Comparison of ENCODE assay signal across 8 mouse cellular contexts in the genomic region with DNA sequence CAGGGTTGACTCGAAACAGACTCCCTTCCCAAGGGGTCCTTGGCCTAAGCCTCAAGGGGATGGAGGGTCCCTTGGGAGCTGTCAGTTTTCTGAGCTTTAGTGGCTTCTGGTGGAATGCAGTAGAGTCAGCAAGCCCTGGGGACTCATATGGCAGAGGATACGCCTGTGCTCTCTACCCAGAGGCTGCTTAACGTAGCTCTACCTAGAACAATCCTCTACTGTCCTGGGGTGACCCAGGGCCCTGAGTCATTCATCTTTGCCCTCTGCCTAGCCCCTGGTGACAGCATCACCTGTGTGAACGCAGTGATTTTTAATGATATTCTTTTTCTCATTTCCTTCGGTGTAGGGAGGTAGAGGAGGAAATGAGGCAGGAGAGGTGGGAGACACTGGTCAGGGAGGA. TPM values are rescaled to one million over a fixed set of nuclear protein-coding genes. Genes with fewer than 3 reads are reported as not detected.
A peak's percentile ranks its signal among the peaks of the same experiment; 100 is the strongest.
DNase-seq lines count a peak whose midpoint lies in the region; ATAC-seq and TF ChIP-seq lines count a peak whose summit lies in the region.

No protein-coding gene starts in this region.

- 0 out of 2 replicates have a peak, but pooled peaks cover 3% of the 10 kb centered on the region for H3K27me3 ChIP-seq in heart, embryonic 12.5 days (replicated peaks)
- H3K27me3 ChIP-seq in embryonic facial prominence, embryonic 12.5 days: no peaks in the 10 kb centered on the region
- H3K27me3 ChIP-seq in hindbrain, postnatal 0 days (ENCODE audit: insufficient read depth, low read length): no peaks in the 10 kb centered on the region
- no peaks in the 10 kb centered on the region for H3K27me3 ChIP-seq in myocyte (ENCODE audit: control insufficient read depth, insufficient read depth, insufficient read length)

- H3K4me2 ChIP-seq in heart, embryonic 12.5 days: peak overlapping the region; percentile 85
- peak overlapping the region; percentile 84 for H3K4me2 ChIP-seq in embryonic facial prominence, embryonic 12.5 days (replicated peaks)
- peak overlapping the region; percentile 90 for H3K4me2 ChIP-seq in hindbrain, postnatal 0 days (ENCODE audit: low read depth, low read length)
- H3K4me2 ChIP-seq in myocyte (ENCODE audit: low read depth): no peak overlapping the region

- H3K79me2 ChIP-seq in myocyte (ENCODE audit: control insufficient read depth, insufficient read depth): no peaks in the 10 kb centered on the region

- H3K9me3 ChIP-seq in heart, embryonic 12.5 days (replicated peaks): no peaks in the 10 kb centered on the region
- H3K9me3 ChIP-seq in embryonic facial prominence, embryonic 12.5 days: no peaks in the 10 kb centered on the region
- H3K9me3 ChIP-seq in hindbrain, postnatal 0 days (ENCODE audit: low read length): no peaks in the 10 kb centered on the region

- no peaks in the 10 kb centered on the region for H3K36me3 ChIP-seq in heart, embryonic 12.5 days
- no peaks in the 10 kb centered on the region for H3K36me3 ChIP-seq in embryonic facial prominence, embryonic 12.5 days
- H3K36me3 ChIP-seq in hindbrain, postnatal 0 days (ENCODE audit: insufficient read depth, low read length): no peaks in the 10 kb centered on the region
- no peaks in the 10 kb centered on the region for H3K36me3 ChIP-seq in myocyte (ENCODE audit: control insufficient read depth, insufficient read depth)

- no peak overlapping the region for H3ac ChIP-seq in myocyte (ENCODE audit: control insufficient read depth, insufficient read length)

- no peak for DNase-seq in heart, postnatal 10 days
- no peak for DNase-seq in hindbrain, postnatal 0 days (ENCODE audit: low spot score)
- DNase-seq in thymus, postnatal 10 days (ENCODE audit: low spot score in 2 of 2): no peak
- DNase-seq in kidney, postnatal 10 days: no peak
- no peak for DNase-seq in urinary bladder, adult 2 months (ENCODE audit: low spot score)

- H3K4me1 ChIP-seq in heart, embryonic 12.5 days (replicated peaks): peaks cover 40% of the 10 kb centered on the region
- H3K4me1 ChIP-seq in embryonic facial prominence, embryonic 12.5 days: peaks cover 38% of the 10 kb centered on the region
- peaks cover 15% of the 10 kb centered on the region for H3K4me1 ChIP-seq in hindbrain, postnatal 0 days (ENCODE audit: insufficient read depth, low read length)

- intact Hi-C loops in heart, postnatal 10 days (cut with DNase I): loop anchor here (2.0 to 5.0 kb wide), 3 partner anchors 29 to 65 kb away; a partner anchor contains a TSS

- no peak for ATAC-seq in heart, embryonic 12.5 days (ENCODE audit: insufficient number of reproducible peaks, low FRiP score)
- no peak for ATAC-seq in embryonic facial prominence, embryonic 12.5 days (ENCODE audit: insufficient number of reproducible peaks, insufficient read depth, low FRiP score, low TSS enrichment)
- ATAC-seq in hindbrain, postnatal 0 days: peak; percentile 9; the same call in 1 of the 2 replicates

- TF ChIP-seq CTCF in hindbrain, postnatal 0 days (IDR thresholded peaks at IDR 0.05; ENCODE audit: low read depth): no peak

- H3K27ac ChIP-seq in heart, embryonic 12.5 days (ENCODE audit: poor library complexity, severe bottlenecking): peak overlapping the region; percentile 94; the same call in 1 of the 2 replicates
- peak overlapping the region; percentile 78 for H3K27ac ChIP-seq in embryonic facial prominence, embryonic 12.5 days
- H3K27ac ChIP-seq in hindbrain, postnatal 0 days: peak overlapping the region; percentile 88

- TF ChIP-seq POLR2A in myocyte (IDR thresholded peaks at IDR 0.05; ENCODE audit: insufficient read length, low read depth): no peak

- H3K9ac ChIP-seq in heart, embryonic 12.5 days: peak overlapping the region; percentile 88; the same call in 1 of the 2 replicates
- H3K9ac ChIP-seq in embryonic facial prominence, embryonic 12.5 days: no peak overlapping the region; the same call in 1 of the 2 replicates
- peak overlapping the region; percentile 75 for H3K9ac ChIP-seq in hindbrain, postnatal 0 days (replicated peaks; ENCODE audit: low read length)

- WGBS in heart, embryonic 12.5 days: 54% methylated on average over 5 of the region's 5 CpGs
- WGBS in embryonic facial prominence, embryonic 12.5 days: 51% methylated on average over 5 of the region's 5 CpGs
- 58% methylated on average over 5 of the region's 5 CpGs for WGBS in hindbrain, postnatal 0 days

- peak overlapping the region; percentile 61 for H3K4me3 ChIP-seq in heart, embryonic 12.5 days
- peak overlapping the region; percentile 53 for H3K4me3 ChIP-seq in embryonic facial prominence, embryonic 12.5 days
- H3K4me3 ChIP-seq in hindbrain, postnatal 0 days (ENCODE audit: low read length): peak overlapping the region; percentile 51
- peak overlapping the region; percentile 20 for H3K4me3 ChIP-seq in myocyte

TF ChIP-seq in myocyte, 11 proteins besides CTCF, POLR2A, EP300 and RAD21:
- TF ChIP-seq REST (IDR thresholded peaks at IDR 0.05; ENCODE audit: insufficient read depth, insufficient read length) (no peak), MAX (IDR thresholded peaks at IDR 0.05; ENCODE audit: low read depth) (no peak), MYOG (IDR thresholded peaks at IDR 0.05; ENCODE audit: control insufficient read depth in 1 of 3, insufficient read depth in 1 of 3, insufficient read length in 2 of 3, low read depth in 2 of 3) (no peak), TCF3 (IDR thresholded peaks at IDR 0.05; ENCODE audit: insufficient read length, low read depth) (no peak), POLR2AphosphoS2 (IDR thresholded peaks at IDR 0.05; ENCODE audit: insufficient read length, low read depth) (no peak), CEBPB (IDR thresholded peaks at IDR 0.05; ENCODE audit: insufficient read depth, poor library complexity, severe bottlenecking) (no peak), MYOD1 (IDR thresholded peaks at IDR 0.05; ENCODE audit: control insufficient read depth in 1 of 3, insufficient read length in 2 of 3, low read depth in 2 of 3) (no peak), USF1 (IDR thresholded peaks at IDR 0.05; ENCODE audit: low read depth) (no peak), TCF12 (IDR thresholded peaks at IDR 0.05; ENCODE audit: insufficient read depth, poor library complexity, severe bottlenecking) (no peak), E2F4 (IDR thresholded peaks at IDR 0.05; ENCODE audit: insufficient read depth) (no peak), SRF (IDR thresholded peaks at IDR 0.05; ENCODE audit: control insufficient read depth, insufficient read length, low read depth) (no peak)

RNA-seq across cellular contexts. Expression of a gene that starts 8.1 kb away (rescaled TPM):
- 0.51 and 2.7 TPM in 2 replicates for polyA plus RNA-seq in heart, embryonic 12.5 days (2016; fragmentation: Nextera tagmentation; extraction: Ambion mirVana)
- not detected for total RNA-seq in heart, postnatal 10 days (2021)
- polyA plus RNA-seq in embryonic facial prominence, embryonic 12.5 days (2016; fragmentation: Nextera tagmentation; extraction: Ambion mirVana): 6.5 and 18.4 TPM in 2 replicates
- not detected in 2 replicates for total RNA-seq in hindbrain, postnatal 0 days (2014; rRNA removed)
- 4.7 and 5.4 TPM in 2 replicates for polyA plus RNA-seq in hindbrain, postnatal 0 days (2015; fragmentation: Nextera tagmentation; extraction: Ambion mirVana)
- polyA plus RNA-seq in myocyte (2012; fragmentation: generic; extraction: Trizol): not detected
- 3.0 TPM in 1 of 2 replicates, not detected in the other for polyA plus RNA-seq in urinary bladder, adult 2 months (2012; rRNA removed)

RNA-seq across cellular contexts. Expression of a gene that starts 19.2 kb away (rescaled TPM):
- polyA plus RNA-seq in heart, embryonic 12.5 days (2016; fragmentation: Nextera tagmentation; extraction: Ambion mirVana): 7.9 and 9.3 TPM in 2 replicates
- total RNA-seq in heart, postnatal 10 days (2021): 1 to 10 TPM; 1.1 to 2.5 TPM
- 69.7 and 78.3 TPM in 2 replicates for polyA plus RNA-seq in embryonic facial prominence, embryonic 12.5 days (2016; fragmentation: Nextera tagmentation; extraction: Ambion mirVana)
- 15.4 and 16.0 TPM in 2 replicates for total RNA-seq in hindbrain, postnatal 0 days (2014; rRNA removed)
- polyA plus RNA-seq in hindbrain, postnatal 0 days (2015; fragmentation: Nextera tagmentation; extraction: Ambion mirVana): 7.8 and 8.0 TPM in 2 replicates
- polyA plus RNA-seq in myocyte (2012; fragmentation: generic; extraction: Trizol): not detected
- polyA plus RNA-seq in urinary bladder, adult 2 months (2012; rRNA removed): 0.62 and 0.98 TPM in 2 replicates
